In the genomic region with DNA sequence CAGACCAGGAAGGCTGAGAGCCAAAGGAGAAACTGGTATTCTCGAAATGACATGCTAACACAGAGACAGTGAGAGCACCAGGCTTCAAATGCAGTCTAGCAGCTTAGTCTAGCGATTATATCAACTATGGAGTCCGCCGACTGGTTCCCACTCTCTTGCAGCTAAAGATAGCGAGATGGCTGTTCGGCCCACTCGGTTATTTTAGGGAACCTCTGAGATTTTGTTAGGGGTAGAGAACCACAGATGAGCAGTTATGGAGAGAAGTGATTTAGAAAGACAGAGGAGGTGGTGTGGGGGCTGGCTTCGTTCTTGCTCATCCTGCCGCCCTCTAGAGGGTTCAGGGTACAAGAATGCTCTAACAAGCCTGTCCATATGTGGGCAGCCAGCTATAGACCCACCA, we compare ENCODE assay signal across 16 mouse cellular contexts. TPM values are rescaled to one million over a fixed set of nuclear protein-coding genes. Genes with fewer than 3 reads are reported as not detected.
A peak's percentile ranks its signal among the peaks of the same experiment; 100 is the strongest.
DNase-seq lines count a peak whose midpoint lies in the region; ATAC-seq and TF ChIP-seq lines count a peak whose summit lies in the region.
"Had no signal": no experiment of that assay in that cellular context is flagged by ENCODE, and none has a peak within 500 bp of the region (broad histone marks: within the 10 kb centered on the region; RNA-seq: fewer than 3 reads in every experiment).

No protein-coding gene starts in this region.

- H3K27ac ChIP-seq in heart, embryonic 16.5 days (ENCODE audit: low read length), result peak overlapping the region; percentile 64
- H3K27ac ChIP-seq in left cerebral cortex, adult 2 months, result no peak overlapping the region
- H3K27ac ChIP-seq in intestine, postnatal 0 days (ENCODE audit: low read depth, low read length), result no peak overlapping the region
- H3K27ac ChIP-seq: liver, embryonic 15.5 days; macrophage; neural tube, embryonic 15.5 days had no signal

- no peak for DNase-seq in heart, postnatal 25 days (ENCODE audit: low spot score)
- DNase-seq in right cerebral cortex, adult 18-20 months, result peak; percentile 84
- DNase-seq in right cerebral cortex, postnatal 4 days, result no peak
- peak in 1 of 2 experiments; percentile 63 for DNase-seq in left cerebral cortex, adult 2 months (ENCODE audit: extremely low spot score in 1 of 2, low spot score in 2 of 2)
- DNase-seq in telencephalon, adult 2 months (ENCODE audit: low read depth, low spot score), result peak; percentile 93
- DNase-seq in ovary, postnatal 10 days (ENCODE audit: low spot score), result no peak
- DNase-seq: cerebellum, postnatal 36 days; gastrocnemius, postnatal 36 days; spleen, adult 18-20 months had no signal

- no peaks in the 10 kb centered on the region for H3K9me3 ChIP-seq in heart, embryonic 16.5 days (replicated peaks; ENCODE audit: control insufficient read depth, low read length)
- H3K9me3 ChIP-seq in intestine, postnatal 0 days (ENCODE audit: control insufficient read depth), result no peaks in the 10 kb centered on the region
- H3K9me3 ChIP-seq: liver, embryonic 15.5 days; neural tube, embryonic 15.5 days had no signal

- ATAC-seq in heart, embryonic 16.5 days (replicated peaks; ENCODE audit: extremely low read depth, insufficient read depth, low FRiP score), result no peak
- no peak for ATAC-seq in intestine, postnatal 0 days
- ATAC-seq: intestine, embryonic 16.5 days; midbrain, embryonic 16.5 days had no signal

- H3K9ac ChIP-seq in heart, embryonic 16.5 days (ENCODE audit: low read length), result peak overlapping the region; percentile 32; the same call in 1 of the 2 replicates
- no peak overlapping the region for H3K9ac ChIP-seq in intestine, postnatal 0 days (ENCODE audit: low read depth, low read length)
- H3K9ac ChIP-seq: liver, embryonic 15.5 days; neural tube, embryonic 15.5 days had no signal

- no peaks in the 10 kb centered on the region for H3K27me3 ChIP-seq in heart, embryonic 16.5 days (ENCODE audit: control insufficient read depth, insufficient read depth, low read length)
- H3K27me3 ChIP-seq in intestine, postnatal 0 days (replicated peaks; ENCODE audit: control insufficient read depth, insufficient read depth, low read length), result no peaks in the 10 kb centered on the region
- H3K27me3 ChIP-seq: liver, embryonic 15.5 days; neural tube, embryonic 15.5 days had no signal

- WGBS in heart, embryonic 16.5 days, result 41% methylated on average over 9 of the region's 9 CpGs
- WGBS in intestine, postnatal 0 days, result 90% methylated on average over 9 of the region's 9 CpGs

- H3K4me1 ChIP-seq in heart, embryonic 16.5 days (ENCODE audit: control insufficient read depth, insufficient read depth, low read length), result peaks cover 47% of the 10 kb centered on the region
- no peaks in the 10 kb centered on the region for H3K4me1 ChIP-seq in intestine, postnatal 0 days (replicated peaks; ENCODE audit: control insufficient read depth, insufficient read depth, low read length)
- H3K4me1 ChIP-seq: liver, embryonic 15.5 days had no signal

- H3K4me2 ChIP-seq in heart, embryonic 16.5 days (ENCODE audit: low read depth, low read length), result peak overlapping the region; percentile 13
- H3K4me2 ChIP-seq in intestine, postnatal 0 days (replicated peaks; ENCODE audit: low read depth), result no peak overlapping the region
- H3K4me2 ChIP-seq: liver, embryonic 15.5 days; neural tube, embryonic 15.5 days had no signal

- H3K4me3 ChIP-seq in heart, embryonic 16.5 days (ENCODE audit: low read length), result no peak overlapping the region
- no peak overlapping the region for H3K4me3 ChIP-seq in left cerebral cortex, adult 2 months
- no peak overlapping the region for H3K4me3 ChIP-seq in intestine, postnatal 0 days (ENCODE audit: low read depth, low read length)
- H3K4me3 ChIP-seq: liver, embryonic 15.5 days; neural tube, embryonic 15.5 days had no signal

- H3K36me3 ChIP-seq in heart, embryonic 16.5 days (ENCODE audit: control insufficient read depth, insufficient read depth), result 0 out of 2 replicates have a peak, but pooled peaks cover 6% of the 10 kb centered on the region
- H3K36me3 ChIP-seq in intestine, postnatal 0 days (ENCODE audit: control insufficient read depth, insufficient read depth), result no peaks in the 10 kb centered on the region; the same call in 1 of the 2 replicates
- H3K36me3 ChIP-seq: liver, embryonic 15.5 days; neural tube, embryonic 15.5 days had no signal

- TF ChIP-seq CTCF in left cerebral cortex, adult 2 months (IDR thresholded peaks at IDR 0.05), result peak; percentile 5
- TF ChIP-seq CTCF in intestine, postnatal 0 days (IDR thresholded peaks at IDR 0.05; ENCODE audit: low read depth), result no peak

- intact Hi-C loops in heart, postnatal 25 days (cut with DNase I), result no loop called here
- intact Hi-C loops in left cerebral cortex, adult 2 months (cut with DNase I), result loop anchor here (2.0 kb wide), 2 partner anchors 34 to 1004 kb away; no protein-coding TSS in a partner anchor

RNA-seq across cellular contexts. Expression of gene Pbx1, which starts 13.2 kb away (rescaled TPM):
- 18.0 and 20.7 TPM in 2 replicates for polyA plus RNA-seq in heart, embryonic 16.5 days (2015; fragmentation: Nextera tagmentation; extraction: Ambion mirVana)
- total RNA-seq in heart, postnatal 25 days (2021), result 10 to 100 TPM; 51.3 to 55.2 TPM
- 100 to 1,000 TPM; 140 to 143 TPM for total RNA-seq in left cerebral cortex, adult 2 months (2021)
- polyA plus RNA-seq in intestine, postnatal 0 days (2015; fragmentation: Nextera tagmentation; extraction: Ambion mirVana), result 9.8 and 11.4 TPM in 2 replicates

Comparison
In these comparisons a context has a peak if more than half of its experiments do, and no peak if none do; other contexts are left out.
1. DNase-seq: peak in right cerebral cortex, adult 18-20 months (single experiment) and telencephalon, adult 2 months (single experiment); none in heart, postnatal 25 days (single experiment), right cerebral cortex, postnatal 4 days (single experiment) and ovary, postnatal 10 days (single experiment).